Mouse (Mus musculus): Measurements from ENCODE around the gene Tmem100. TPM values are rescaled to one million over a fixed set of nuclear protein-coding genes. Genes with fewer than 3 reads are reported as not detected.

Tmem100 gene
- total RNA-seq, 2 experiments from 2014 or later = 28.0 TPM

DNA sequence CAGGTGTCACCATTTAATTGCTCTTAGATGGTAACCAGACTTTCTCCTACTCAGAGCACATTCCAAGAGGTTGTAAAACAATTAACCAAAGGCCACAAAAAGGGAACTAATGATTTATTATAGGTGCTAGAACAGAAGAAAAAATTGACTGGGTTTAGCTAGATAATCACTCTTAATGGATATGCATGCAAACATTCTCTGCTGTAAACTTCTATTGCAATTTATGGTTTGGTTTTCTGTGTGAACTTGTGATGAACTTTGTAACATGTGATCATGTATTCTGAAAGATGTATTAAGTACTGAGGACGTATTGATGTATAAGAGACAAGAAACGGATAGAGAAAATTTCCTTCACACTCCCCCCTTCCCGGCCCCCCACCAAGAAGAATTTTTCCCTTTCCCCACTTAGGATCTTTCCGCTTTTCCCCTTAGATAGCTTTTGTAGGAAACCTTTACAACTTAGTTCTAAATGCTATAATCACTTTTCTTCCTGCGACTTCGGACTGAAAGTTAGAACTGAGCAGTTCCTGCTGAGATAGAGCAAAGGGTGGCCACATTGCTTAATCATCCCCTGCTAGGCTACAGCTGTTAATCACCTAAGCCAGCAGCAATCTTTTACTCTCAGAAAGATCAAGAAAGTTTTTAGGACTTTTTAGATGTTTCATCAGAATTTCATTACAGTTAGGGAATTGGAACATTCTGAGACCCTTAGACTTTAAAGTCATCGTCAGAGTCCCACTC lies 22.2 kb upstream of the Tmem100 start:
- no peak for DNase-seq (ENCODE audit: low spot score in 2 of 2)

DNA sequence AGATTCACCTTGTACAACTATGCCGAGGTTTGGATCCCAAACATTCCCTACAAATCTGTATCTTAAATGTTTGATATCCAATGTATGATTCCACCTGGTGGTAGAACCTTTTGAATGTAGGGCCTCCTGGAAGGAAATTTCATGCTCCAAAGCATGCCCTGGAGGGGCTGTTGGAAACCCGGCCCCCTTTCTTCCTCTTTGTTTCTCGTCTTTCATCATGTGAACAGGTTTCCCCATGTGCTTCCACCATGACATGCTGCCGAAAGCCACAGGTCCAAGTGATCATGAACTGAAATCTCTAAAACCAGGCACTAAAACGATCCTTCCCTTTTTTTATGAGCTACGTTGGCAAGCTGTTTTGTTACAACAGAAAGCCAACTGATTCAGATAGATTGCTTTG lies 16.5 kb upstream of the Tmem100 start:
- DNase-seq (ENCODE audit: low spot score in 2 of 2) = no peak

DNA sequence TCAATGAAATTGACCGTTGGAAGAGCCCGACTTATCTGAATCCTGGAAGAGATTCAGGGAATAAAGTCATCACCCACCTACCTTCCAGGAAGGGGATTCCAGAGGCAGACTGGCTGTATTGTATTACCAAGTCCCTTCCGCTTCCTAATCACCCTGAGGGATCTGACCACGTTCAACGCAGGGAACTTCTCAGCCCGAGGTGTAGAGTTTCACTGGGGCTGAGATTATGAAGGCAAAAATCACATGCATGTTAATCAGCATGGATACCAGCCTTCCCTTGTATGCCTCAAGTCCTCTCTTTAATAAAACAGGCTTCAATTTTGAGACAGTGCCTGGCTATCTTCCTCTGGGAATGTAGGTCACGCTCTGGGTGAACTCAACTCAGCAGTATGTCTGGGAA lies 14.9 kb upstream of the Tmem100 start:
- DNase-seq (ENCODE audit: low spot score in 2 of 2) = no peak

DNA sequence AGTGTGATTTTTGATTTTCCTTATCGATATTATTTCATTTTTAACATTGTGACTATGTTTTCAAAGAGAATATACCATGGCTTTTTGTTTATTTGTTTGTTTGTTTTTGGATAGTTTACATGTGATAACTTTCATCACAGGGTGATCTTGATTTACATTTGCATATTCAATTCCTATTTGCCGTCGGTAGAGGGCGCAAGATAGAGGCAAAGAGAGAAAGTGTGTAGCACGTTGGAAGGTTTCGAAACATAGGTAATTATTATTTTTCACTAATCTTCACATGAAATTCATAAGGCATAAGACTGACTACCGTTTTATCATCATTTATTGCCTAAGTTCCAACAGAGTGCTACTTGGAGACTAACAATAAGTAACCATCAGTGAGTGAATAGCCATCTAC lies 11.0 kb upstream of the Tmem100 start:
- DNase-seq (ENCODE audit: low spot score in 2 of 2) = peak in 1 of 2 experiments; percentile 55

DNA sequence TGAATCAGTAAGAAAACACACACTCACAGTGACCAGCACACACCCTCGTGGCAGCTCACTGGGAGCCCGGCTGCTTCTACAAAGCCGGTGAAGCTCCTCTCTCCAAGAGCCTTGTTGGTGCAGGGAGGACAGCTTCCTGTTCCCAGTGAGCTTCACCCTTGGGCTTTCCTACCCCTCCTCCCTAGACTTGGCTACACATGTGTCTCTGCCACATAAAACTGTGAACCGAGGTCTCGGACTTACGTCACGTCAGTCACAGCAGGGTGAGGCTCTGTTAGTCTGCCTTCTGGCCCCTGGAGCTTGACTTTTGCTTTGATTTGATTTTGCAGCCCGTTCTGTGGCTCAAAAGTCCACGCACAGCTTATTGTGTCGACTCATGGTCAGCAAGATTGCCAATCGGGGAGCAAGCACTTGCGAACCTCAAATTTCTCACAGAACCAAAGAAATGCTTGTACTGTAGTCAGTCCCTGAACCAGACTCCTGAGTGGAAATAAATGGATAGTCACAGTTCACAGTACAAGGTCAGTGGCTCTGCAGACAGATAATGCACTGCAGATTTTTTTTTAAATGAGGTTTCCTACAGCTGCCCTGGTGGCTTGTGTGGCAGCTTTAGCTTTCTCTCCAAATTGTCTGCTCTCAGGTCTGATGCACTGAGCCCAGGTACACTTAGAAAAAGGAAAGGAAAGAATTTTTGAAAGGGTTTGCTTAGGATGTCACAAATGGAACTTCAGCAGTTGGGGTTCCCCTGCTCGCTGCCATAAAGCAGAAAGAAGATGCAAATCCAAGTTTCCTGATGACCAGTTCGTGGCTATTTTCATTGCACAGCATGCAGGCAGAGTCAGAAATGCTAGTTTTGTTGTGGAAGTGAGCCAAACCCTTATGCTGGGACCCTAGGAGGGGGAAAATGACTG lies 4.0 kb upstream of the Tmem100 start:
- DNase-seq (ENCODE audit: low spot score in 2 of 2) = no peak

DNA sequence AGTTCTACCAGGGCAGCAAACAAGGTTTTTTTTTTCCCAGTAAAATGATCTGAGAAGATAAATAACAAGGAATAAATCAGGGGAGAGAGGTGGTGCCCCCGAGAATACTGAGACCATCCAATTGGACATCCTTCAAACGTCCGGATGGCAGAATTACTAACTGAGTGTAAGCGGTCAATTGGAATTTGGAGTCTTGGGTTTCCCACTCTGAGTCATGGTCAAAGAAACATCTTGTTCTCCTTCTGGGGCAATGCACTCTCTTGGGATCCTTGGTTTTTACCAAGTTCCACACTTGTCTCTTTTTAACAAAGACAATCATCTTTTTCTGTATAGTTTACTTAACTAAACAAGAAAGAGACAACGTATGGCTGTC lies 3.4 kb upstream of the Tmem100 start:
- no peak for DNase-seq (ENCODE audit: low spot score in 2 of 2)

DNA sequence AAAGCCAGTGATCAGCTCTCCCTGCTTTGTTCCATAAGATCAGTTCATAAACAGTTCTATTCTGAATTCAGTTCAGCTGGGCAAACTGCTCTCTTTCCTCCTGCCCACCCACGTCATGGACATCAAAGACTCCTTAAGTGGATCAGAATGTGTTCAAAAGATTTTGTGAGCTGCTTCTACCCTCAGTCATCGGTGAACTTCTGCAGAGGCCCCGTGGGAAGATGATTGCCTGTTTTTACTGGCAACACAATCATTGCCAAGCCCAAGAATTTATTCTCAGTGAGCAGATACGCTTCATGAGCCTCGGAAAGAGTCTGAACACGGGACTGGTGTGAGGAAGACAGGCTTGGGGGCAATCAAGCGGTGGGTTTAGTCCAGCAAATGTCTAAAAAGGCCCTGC lies 2.9 kb upstream of the Tmem100 start:
- DNase-seq (ENCODE audit: low spot score in 2 of 2) = no peak

DNA sequence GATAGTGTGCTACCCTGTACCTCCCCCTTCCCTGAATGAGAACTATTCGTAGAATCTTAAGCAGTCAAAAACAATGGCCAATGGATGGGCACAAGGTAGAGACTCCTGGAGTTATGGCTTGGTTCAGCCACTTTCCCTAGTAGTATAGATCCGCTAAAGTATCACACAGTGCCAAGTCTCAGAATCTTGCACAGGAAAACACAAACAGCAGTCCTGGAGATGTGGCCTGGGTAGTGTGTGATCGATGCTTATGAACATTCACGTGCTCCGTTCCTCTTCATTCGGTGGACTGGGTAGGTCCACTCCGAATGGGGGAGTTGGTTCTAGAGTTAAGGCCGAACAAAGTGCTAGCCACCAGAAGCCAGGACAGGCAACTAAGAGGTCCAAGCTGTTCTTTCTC lies 1.4 kb upstream of the Tmem100 start:
- no peak for DNase-seq (ENCODE audit: low spot score in 2 of 2)

DNA sequence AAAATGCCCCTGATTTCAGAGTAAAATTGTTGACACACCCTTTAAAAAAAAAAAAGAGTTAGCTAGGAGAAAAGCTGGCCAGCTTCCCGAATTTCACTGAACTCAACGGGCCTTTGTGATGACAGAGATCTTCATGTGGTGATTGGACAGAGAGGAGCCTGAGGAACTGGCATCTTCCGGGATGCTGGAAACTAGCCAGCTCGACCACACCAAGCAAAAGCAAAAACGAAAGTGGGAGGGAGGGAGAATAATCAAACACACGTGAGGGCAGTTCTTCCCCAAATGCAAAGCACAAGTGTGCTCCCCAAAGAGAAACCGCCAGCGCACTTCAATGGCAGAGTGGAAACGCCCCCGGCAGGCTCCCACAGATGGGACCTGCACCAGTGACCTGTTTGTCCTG lies 794 bp upstream of the Tmem100 start:
- peak; percentile 22 to 45 for DNase-seq (ENCODE audit: low spot score in 2 of 2)

DNA sequence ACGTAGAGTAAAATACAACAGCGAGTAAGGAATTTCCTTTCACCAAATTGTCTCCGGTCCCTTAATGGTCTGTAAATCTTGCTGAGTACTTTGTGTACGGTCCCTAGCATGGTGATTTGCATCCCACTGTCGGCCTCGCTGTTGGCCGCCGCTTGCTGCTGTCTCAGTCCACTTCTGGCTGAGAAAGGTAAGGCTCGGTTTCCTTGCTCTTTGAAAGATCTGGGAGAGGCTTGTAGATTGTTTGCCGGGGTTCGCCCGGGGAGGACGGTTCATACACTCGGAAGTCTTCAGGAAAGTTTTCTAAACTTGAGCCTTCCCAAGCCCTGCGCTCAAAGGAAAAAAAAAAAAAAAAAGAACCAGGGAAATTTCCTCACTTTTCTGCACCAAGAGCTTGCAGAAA lies 409 bp downstream of the Tmem100 start:
- DNase-seq (ENCODE audit: low spot score in 2 of 2) = peak; percentile 28 to 63

DNA sequence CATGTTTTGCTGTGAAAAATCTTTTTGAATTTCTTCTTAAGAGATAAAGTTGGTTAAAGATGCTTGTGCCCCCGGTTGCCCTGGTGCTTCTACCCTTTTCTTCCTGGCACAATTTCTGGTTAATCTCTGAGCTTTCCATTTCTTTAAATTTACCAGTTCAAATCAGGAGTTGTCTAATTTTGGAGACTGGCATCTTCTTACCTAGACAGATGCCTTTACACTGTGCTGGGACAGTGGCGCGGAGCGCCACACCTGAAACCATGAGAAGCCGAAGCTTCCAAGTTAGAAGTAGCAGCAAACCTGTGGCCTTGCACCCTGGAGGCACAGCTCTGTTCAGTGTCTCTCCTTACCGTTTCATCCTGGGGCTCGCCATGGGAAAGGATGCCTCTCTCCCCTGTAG lies 928 bp downstream of the Tmem100 start:
- DNase-seq (ENCODE audit: low spot score in 2 of 2) = no peak

DNA sequence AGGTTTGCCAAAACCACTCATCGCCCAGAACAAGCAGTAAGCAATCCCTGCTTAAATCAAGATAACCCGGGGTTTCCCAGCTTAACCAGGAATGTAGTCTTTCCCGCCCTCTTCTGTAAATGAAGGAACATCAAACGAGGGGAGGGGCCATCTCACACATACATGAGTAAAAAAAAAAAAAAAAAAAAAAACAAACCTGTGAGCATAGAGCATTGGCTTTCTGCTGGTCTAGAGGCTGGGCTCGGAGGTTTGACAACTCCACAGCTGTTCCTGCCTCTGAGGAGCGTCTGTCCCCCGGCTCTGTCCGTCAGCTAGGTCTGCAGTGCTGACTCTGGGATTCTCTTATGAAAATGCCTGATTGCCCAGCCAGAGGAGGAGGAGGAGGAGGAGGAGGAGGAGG lies 2.7 kb downstream of the Tmem100 start:
- DNase-seq (ENCODE audit: low spot score in 2 of 2) = no peak

DNA sequence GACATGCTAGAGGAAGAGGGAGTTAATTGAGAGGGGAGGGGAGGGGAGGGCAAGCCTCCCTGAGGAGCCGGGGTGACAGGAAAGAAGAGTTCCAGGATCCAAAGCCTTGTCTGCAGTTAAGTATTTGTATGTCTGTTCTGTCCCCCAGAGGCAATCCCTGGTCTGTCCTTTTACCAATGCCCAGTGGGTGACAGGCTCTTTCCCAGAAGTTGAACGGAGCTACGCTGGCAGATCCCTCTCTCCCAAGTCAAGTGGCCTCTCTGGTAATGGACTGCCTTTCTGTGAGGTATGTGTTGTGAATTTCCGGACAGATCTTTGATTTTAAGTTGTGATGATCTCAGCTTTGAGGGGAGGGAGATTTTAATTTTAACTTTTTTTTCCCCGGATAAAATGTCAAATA lies 3.3 kb downstream of the Tmem100 start:
- no peak for DNase-seq (ENCODE audit: low spot score in 2 of 2)

DNA sequence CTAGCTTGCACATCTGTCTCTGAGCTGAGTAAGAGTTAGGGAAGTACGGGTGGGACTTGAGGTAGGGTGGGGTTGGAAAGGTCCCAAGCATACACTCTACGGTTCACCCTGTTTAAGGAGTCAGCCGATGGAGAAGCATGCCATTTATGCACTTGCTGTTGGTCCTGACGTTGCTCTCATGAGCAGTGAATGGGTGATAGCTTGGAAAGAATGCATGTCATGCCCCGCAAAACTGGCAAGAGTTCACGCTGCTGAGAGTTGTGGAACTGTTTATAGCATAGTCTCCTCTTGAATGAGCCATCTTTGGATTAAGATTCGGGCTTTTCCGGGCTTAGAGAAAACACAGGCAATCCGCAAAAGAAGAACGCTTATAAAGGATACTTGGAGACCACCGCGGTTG lies 4.5 kb downstream of the Tmem100 start:
- no peak for DNase-seq (ENCODE audit: low spot score in 2 of 2)

DNA sequence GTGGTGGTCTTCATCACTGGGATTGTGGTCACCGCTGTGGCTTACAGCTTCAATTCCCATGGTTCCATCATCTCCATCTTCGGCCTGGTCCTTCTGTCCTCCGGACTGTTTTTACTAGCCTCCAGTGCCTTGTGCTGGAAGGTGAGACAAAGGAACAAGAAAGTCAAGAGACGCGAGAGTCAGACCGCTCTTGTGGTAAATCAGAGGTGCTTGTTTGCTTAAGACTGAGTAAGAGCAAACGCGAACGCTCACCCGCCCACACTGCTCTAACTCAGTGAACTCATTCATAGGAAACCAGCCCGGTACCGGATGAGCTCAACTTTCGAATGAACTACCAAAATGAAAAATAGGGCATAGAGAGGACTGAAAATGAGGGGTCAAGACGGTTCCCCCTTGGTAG lies 5.4 kb downstream of the Tmem100 start:
- no peak for DNase-seq (ENCODE audit: low spot score in 2 of 2)

DNA sequence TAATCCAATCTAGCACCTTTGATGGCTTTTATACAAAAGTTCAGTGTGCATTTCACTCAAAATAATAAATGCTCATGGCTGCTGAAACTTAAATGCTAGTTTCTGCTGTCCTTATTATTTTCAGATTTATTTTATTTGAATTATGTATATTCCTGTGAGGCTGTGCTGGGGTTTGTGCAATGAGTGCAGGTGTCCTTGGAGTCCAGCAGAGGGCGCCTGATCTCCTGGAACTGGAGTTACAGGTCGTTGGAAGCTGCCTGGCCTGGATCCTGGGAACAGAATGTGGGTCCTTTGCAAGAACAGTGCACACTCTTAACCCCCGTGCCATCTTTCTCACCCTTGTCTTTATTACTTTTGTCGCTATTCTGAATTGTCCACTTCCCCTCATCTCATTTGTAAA lies 6.3 kb downstream of the Tmem100 start:
- no peak for DNase-seq (ENCODE audit: low spot score in 2 of 2)

DNA sequence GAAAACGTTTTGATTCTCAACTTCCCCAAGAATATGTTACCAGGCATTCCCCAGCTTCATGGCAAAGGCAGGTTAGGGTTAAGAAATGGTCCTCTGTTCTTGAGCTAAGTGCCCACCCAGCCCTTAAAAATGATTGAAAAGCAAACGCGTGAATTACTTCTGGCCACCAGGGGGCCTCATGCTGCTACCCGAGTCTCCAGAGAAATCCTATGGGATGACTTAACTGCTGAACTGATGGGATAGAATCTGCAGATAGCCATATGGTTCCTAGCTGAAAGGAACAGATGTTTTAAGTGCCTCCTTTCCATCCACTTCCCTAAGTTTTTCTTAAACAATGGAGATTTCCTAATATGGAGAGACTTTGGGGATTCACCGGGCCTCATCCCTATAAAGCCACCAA lies 7.9 kb downstream of the Tmem100 start:
- DNase-seq (ENCODE audit: low spot score in 2 of 2) = peak in 1 of 2 experiments; percentile 39

DNA sequence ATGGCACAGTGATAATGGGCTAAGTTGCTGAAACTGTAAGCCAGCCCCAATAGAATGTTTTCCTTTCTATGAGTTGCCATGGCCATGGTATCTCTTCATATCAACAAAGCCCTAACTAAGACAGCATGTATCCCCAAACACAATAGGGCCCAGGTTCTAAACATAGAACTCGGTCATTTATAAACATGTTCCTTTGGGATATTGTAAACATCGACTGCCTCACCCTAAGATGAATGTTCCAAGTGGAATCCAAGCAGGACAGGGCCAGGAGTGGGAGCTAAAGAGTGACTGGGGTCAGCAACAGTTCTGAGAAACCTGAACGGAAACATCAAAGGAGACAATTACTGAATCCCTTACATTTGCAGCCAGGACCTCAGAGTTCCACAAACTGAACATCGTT lies 14.3 kb downstream of the Tmem100 start:
- no peak for DNase-seq (ENCODE audit: low spot score in 2 of 2)

DNA sequence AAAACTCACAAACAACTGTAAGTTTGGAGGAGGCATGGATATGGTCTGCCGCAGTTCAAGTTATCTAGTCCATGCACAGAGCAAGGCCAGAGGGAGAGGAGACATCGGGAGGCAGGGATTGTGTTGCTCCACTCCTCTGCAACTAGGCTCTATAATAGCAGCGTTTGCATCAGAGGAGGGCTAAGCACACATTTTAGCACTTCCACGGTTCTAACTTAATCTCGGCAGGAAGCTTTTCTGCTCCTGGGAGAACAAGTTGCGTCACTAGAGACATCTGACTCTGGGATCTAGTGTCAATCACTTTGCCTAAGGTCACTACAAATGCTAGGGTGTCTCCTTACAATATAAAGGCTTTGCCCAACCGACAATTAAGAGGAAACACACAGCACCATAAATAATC lies 16.1 kb downstream of the Tmem100 start:
- DNase-seq (ENCODE audit: low spot score in 2 of 2) = no peak

DNA sequence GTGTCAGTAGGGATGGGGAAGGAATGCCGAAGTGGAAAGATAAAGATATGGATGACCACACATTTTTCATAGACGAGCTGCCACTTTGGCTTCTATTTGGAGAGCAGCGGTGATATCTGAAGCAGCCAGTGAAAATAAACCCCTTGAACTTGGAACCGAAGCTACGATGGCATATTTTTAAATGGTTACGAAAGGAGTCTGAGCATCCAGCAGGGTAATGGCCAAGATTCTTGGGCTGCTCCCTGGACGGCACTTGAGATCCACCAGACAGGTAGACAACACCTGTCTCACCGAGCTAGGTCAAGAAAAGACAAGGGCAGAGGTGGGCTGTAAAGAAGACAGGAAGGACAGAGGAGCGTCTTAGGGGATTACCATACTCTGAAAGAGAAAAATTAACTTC lies 17.1 kb downstream of the Tmem100 start:
- DNase-seq (ENCODE audit: low spot score in 2 of 2) = no peak

DNA sequence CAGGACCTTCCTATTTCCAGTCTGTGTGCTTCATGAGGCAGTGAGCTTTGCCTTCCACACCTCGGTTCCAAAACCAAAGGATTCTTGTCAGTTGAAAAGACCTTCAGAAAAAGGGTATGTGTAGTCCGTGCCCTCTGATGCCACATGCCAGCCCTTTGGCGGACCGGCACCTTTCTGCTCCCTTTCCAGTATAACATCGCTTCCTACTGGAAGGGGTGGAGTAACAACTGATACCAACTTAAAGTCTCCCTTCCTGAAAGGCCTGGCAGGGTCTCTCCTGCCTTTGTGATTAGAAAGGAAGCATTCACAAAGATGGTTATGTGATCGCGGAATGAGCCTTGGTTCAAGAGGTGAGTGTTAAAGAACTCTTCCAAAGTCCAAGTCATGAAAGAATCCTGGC lies 19.9 kb downstream of the Tmem100 start:
- DNase-seq (ENCODE audit: low spot score in 2 of 2) = no peak

DNA sequence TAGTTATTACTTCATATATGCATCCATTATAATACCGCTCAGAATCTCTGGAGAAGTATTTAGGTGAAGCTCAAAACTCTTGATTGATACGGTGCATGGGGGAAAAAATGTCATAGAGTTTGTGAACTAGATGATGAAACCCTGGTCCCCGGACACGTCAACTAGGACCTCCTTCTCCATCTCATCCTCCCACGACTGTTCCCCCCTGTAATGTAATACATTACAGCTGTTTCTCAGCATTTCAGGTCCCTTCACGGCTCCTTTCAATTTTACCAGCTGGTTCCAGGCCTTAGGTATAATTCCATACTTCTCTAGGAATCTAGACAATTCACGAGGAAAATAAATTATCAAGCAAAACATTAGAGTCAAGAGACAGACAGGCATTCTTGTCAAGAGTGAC lies 22.6 kb downstream of the Tmem100 start:
- DNase-seq (ENCODE audit: low spot score in 2 of 2) = no peak

DNA sequence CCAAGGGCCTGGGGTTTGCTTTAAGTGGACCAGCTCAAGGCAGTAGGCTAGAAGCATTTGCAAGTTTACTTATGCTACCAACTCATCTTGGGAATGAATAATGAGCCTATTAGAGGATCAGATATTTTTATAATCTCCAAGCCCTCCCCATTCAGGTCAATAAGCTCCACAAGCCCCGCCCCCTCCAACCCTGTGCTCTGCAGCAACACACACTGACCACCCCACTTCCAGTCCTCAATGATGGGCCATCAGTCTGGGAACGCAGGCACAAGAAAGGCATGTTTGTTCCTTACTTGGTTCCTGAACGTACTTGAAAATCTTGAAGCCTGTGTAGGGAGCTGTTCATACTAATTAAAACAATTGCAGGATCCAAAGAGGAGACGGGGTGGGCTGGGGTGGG lies 23.7 kb downstream of the Tmem100 start:
- DNase-seq (ENCODE audit: low spot score in 2 of 2) = no peak

Data from layer of hippocampus, postnatal 14 days (tissue).